Mouse (Mus musculus): ENCODE measurements around the gene Carmil1.
"Not testable (repeated sequence)": the region's sequence is repeated elsewhere in the genome, so short reads cannot be mapped to it uniquely, and the experiment has no call there.

Gene Carmil1

DNA sequence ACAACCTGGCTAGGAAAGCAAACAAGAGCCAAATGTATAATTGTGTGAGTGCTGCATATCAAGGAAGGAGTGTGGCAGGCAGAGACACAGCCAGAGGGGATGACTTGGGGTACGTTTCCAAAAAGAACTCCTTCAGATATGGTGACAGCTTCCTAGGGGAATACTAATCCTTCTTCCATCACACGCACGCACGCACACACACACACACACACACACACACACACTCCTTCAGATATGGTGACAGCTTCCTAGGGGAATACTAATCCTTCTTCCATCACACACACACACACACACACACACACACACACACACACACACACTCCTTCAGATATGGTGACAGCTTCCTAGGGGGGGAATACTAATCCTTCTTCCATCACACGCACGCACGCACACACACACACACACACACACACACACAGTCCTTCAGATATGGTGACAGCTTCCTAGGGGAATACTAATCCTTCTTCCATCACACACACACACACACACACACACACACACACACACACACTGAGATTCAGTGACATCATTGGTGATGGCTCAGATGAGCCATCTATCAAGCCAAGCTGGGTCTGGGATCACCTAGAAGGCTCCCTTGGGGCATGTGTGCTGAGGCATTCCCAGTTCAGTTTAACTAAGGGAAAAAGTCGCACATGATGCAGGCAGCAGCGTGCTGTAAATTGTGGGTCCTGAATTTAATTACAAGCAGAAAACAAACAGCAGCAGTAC lies 175.8 kb downstream of the Carmil1 start:
- not testable (repeated sequence) for DNase-seq (ENCODE audit: low spot score)

DNA sequence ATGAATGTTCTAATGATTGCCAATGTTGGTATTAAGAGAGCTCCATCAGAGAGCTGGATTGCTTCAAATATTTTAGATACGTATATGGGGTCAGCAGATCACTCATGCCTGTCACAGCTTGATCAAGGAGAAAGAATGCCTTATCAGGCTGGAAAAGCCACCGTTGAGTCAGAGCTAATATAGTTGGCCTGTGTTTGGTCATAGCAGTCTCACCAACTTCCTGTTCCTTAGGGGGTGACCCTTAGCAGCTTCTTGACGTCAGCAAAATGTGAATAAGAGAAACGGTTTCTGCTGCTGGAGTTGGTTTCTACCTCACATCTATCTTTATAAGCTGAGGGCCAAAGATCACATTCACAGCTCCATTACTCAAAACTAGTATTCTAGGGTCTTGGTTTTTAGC lies 176.6 kb downstream of the Carmil1 start:
- no peak for DNase-seq (ENCODE audit: low spot score)

DNA sequence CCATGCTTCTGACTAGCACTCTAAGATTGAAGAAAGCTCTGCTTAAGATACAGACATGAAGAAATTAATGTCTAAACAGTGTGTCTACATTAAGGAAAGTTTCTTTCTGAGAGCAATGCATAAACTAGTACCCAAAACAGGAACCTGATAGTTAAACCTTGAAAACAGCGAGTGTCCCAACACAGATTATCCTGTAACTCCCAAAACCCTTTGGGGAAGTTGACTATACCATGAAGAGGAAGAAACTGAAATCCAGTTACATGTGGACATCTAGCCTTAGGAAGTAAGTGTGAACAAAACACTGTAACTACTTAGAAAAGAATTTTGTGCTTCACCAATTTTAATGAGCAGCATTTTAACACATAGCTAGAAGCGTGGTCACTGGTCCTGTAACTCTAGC lies 177.4 kb downstream of the Carmil1 start:
- DNase-seq (ENCODE audit: low spot score) = no peak

DNA sequence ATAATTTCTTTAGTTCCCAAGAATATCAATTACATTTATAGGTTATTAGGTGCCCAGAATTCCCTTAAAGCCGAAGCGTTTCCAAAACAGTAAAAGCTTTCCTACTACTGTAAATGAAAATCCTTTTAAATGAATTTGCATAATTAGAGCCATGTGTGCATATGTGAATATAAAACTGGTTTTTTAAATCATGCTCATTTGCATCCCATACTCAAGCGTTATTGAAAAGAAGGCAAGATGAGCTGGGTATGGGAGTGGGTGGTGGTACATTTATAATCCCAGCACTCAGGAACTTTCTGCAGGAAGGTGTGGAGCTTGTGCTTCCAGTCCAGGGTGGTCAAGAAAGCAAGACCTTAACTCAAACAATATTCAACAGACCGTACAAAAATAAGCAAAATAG lies 178.3 kb downstream of the Carmil1 start:
- no peak for DNase-seq (ENCODE audit: low spot score)

DNA sequence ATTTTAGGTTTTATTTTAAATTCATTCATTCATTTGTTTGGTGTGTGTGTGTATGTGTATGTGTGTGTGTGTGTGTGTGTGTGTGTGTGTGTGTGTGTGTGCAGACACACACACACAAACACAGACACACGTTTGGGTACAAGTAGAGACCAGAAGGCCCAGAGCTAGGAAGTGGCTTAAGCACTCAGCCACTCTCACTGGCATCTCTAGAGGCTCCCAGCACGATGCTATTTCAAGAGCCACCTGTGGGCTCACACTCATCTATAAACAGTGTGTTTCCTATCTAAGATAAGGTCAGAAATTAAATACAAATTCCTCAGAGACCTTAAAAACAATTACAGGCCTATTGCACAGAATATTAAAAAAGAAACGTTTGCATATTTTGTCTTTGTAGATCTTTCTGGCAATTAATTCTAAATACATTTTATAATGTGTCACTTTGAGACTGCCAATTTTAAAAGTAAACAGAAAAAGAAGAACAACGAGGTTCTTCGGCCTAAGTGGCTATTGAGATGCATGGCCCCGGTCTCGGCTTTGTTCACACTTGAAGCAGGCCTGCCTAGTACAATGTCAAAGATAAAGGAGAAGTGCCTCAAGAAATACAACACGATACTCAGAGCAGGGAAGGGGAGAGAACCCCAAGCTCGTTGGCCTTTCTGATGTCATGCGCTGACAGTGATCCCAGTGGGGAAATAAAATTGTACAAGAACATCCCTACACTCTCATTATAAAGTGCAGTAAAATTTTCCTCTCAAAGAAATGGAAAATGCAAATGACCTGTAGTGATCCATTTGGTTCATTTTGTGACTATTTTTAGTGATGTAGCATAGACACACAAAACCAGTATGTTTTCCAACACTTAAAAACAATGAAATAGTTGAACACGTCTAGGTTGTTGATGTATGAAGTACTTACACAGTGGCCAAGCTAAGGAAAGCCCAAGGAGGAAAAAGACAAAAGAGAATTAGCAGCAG lies 179.2 kb downstream of the Carmil1 start:
- no peak for DNase-seq (ENCODE audit: low spot score)

DNA sequence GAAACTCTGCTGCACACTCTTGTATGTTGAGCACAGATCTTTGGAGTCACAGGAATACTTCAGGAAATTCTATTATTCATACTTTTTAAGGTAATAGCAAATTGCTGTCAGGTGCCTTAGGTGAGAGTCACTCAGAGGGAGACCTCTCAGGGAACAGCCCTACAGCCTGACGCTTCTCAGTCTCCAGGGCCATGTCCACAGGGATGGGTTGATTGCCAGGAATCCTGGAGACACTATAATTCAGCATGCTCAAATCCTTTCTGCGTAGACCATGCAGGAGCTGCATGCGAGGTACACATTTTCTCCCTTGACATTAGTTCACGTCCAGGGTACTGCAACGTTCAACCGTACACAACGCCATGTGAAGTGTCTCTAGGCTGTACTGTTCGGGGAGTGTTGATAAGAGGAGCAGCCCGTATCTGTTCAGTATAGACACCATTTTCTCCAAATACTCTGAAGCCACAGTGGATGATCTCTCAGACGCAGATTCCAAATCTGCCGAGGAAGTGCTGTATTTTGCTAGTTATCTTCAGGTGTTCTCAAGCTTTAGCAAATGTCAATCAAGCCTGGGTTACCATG lies 180.0 kb downstream of the Carmil1 start:
- no peak for DNase-seq (ENCODE audit: low spot score)

DNA sequence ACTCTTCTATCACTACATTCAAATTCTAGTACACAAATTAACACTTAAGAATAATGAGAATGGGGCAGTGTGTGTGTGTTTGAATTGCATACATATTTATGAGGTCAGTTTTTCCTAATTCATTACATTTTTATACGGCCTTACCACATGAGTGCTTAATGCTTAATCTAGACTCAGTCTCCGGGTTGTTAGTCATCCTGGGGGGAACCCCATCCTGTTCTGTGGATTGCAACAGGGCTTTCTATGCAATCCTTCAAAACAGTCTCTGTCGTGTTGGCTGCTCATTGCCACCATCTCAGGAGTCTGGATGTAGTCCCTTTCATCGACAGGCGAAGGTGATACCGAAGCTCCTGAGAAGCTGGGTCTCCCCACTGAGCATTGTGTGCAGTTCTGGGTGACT lies 184.0 kb downstream of the Carmil1 start:
- no peak for DNase-seq (ENCODE audit: low spot score)

DNA sequence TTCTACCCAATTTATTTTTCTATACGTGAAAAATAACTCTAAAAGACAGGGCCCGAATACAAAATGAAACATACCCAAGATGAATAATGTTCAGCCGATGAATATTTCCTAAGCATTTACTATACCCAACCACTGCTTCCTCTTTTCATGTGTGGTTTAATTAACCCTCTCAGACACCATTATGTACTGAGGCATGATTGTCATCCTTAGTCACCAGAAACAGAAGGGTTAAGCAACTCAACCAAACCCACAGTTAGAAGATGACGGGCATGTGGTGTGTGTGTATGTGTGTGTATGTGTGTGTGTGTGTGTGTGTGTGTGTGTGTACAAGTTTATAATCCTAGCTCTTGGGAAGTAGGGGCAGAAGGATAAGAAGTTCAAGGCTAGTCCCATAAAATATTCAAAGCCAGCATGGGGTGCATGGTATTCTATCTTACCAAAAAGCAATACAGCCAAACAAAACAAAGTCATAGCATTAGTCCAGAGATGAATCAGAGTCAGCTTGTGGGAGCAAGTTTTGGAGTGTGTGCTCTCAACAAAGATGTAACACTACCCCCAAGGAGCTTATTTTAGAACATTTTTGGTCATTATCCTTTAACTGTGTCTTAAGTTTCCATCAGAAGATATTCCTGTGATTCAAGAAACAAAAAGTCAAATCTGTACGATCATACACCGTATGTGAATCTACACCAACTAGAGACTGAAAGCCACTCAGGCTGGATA lies 185.6 kb downstream of the Carmil1 start:
- DNase-seq (ENCODE audit: low spot score) = no peak

DNA sequence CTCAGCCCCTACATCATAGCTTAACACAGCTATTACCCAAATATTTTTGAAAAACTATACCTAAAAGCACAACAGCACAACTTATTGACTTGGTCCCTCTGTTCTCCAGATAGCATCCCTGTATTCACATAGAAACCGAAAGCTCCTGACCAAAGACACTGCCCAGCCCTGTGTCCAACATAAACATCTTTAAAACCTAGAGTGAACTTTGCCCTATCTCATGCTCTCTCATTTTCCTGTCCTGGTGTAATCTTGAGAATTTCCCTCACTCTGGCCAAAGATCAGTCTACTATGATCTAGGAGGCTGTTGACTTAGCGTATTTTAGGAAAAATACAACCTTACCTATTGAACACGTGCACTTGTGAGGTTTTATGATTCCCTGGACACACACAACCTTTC lies 187.5 kb downstream of the Carmil1 start:
- DNase-seq (ENCODE audit: low spot score) = no peak

DNA sequence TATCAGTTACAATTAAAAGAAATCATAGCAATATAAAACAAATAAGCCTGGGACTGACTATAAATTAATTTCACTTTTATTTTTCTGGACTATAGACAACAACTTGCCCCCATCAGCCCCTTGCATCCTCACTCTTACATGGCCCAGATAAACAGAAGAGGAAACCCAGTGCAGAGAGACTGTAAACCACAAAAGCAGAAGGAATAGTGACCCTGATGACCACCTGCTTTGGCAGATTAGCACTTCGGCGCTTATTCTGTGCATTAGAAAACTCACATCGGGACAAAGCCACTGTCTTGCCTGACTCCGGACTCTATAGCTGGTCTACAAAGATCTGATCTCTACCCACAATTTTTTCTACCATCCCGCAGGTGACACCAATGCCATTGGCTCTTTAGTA lies 188.5 kb downstream of the Carmil1 start:
- DNase-seq (ENCODE audit: low spot score) = no peak

DNA sequence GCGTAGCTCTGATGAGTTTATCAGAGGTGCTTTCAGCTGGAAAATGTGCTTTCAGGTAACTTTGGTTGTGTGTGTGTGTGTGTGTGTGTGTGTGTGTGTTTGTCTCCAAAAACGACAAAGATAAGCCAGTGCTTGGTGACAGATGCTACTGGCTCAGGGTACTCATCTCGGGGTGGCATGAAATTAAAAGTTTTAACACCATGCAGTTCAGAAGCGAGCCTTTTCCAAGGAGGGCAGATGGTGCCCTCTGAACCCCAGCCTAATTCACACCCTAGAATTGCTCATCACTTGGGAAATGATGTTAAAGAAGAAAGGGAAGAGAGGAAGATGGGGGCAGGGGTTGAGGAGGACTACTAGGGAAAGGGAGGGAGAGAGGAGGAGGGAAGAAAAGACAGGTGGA lies 198.4 kb downstream of the Carmil1 start:
- no peak for DNase-seq (ENCODE audit: low spot score)

DNA sequence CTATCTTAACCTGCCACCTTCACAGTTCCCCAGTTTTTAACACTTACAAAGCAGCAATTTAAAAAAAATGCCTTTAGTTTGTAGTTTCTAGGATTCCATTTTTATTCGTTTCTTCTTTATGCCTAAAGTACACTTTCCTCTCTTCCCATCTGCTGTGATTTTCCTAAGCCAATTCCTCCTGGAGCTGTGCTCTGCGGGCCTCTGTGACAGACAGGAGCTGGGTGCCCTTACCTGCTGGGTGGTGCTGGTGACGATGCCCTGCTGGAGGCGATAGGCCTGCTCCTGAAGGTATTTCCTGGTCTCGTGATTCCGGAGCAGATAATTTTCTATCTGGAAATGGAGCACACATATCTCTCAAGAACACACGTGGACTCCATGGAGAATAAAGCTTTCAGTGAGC lies 198.9 kb downstream of the Carmil1 start:
- no peak for DNase-seq (ENCODE audit: low spot score)

DNA sequence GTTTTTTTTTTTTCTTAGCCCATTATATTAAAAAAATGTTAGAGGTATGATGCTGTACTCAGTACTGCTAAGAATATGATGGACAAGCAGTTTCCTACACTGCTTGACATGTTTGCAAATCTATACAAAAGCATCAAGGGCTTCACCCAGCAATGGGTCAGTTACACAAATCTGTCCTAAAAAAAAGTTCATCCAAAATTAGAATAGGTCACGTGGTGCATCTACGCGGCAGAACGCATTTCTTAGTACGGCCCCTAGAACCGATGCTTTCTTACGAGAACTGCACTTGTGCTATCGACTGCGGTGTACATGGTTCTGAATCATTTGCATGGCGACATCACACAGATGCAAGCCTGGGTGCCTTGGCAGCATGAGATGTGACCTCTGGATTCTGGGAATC lies 208.0 kb downstream of the Carmil1 start:
- DNase-seq (ENCODE audit: low spot score) = no peak

DNA sequence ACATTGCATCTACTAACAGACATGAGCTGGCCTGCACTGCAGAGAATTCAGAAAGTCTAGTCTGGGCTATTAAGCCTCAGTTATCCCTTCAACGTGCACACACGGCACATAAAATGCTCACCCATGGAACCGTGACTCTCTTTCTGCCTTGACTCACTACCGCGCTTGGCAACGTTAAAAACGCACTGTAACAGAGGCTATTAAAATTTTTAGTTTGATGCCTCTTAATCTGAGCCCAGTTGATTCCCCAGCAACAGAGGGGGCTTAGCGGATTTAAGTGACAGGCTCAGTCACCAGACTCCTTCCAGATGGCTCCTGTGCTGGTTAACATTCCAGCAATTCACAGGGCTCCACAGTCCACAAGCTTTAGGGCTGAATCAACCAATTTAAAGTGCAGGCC lies 213.0 kb downstream of the Carmil1 start:
- DNase-seq (ENCODE audit: low spot score) = no peak

DNA sequence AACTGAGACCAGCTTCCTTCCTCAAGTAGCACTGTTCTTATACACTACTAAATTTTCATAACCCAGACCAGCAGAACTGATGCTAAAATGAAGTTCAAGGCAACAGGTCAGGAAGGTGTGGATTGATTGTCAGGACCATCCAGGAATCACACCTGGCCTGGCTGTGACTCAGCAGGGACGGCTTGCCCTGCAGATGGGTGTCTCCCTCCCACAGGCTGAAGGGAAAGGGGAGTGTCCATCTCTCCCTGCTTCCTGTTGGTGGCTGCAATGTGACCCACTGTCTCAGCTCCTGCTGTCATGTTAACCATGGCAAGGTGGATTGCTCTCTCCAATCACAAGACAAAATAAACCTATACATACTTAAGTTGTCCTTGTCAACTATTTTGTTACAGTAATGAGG lies 215.1 kb downstream of the Carmil1 start:
- DNase-seq (ENCODE audit: low spot score) = no peak

DNA sequence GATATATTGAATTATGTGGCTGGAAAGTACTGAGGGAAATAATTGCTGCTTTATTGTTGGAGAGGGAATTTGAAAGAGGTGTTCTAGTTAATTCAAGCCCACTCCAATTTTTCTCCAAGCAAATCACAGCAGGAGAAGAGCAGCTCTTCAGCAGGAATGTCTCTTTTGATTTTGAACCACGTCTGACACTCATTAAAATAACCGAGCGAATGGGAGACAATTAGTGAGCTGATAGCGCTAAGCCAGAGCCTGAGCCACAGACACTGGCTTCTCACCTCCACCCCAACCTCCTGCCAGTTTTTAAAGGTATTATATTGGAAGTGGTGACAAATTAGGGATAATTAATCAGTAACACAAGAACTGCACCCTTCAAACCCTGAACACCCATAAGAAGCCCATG lies 217.8 kb downstream of the Carmil1 start:
- no peak for DNase-seq (ENCODE audit: low spot score)

DNA sequence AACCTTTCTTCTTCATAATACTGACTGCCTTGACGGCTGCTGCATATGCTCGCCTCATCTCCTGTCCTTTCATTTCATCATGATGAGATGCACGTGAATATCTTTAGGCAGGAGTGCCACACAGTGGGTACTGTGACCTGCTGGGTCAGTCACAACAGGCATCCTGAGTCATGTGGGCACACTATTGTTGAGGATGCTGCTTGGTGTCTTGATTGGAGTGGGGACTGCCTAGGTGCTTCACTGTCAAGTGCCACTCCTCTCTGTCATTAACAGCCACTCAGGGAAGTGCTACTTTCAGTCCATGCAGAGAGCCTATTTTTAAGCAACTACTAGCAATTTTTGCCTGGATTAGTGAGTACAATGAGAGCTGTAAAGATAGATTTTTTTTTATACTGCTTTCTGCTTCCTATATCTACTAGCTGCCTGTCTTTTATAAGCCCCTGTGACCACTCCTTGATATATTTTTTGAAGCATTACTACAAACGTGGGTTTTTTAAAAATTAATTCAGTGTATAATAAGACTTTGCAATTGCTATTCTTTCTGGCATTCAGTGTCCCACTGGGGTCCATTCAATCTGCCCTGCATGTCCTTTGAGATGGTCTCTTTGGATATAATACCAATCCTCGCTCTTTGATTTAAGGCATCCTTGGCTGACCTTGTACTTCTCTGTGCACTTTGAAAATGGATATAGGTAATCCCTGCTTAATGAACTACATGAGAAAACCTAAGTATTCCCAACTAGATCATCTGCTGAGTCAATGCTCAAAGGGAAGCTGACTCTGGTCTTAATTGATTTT lies 225.3 kb downstream of the Carmil1 start:
- no peak for DNase-seq (ENCODE audit: low spot score)

DNA sequence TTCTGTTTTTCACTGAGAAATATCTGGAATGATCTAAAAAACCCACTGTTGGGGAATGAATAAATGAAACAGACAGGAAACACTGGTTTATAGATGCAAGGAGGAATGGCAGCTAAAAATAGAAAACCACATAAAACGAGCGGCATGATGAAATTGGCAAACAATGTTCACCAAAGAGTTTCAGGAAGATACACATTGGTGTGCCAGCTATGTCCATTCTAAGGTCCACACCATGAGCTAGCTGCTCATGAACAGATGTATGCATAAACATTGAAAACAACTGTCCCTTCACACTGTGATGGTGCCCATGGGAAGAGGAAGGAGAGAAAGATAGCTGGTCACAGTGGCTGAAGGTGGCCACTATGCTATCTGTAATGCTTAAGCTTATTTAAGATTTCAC lies 229.1 kb downstream of the Carmil1 start:
- no peak for DNase-seq (ENCODE audit: low spot score)

DNA sequence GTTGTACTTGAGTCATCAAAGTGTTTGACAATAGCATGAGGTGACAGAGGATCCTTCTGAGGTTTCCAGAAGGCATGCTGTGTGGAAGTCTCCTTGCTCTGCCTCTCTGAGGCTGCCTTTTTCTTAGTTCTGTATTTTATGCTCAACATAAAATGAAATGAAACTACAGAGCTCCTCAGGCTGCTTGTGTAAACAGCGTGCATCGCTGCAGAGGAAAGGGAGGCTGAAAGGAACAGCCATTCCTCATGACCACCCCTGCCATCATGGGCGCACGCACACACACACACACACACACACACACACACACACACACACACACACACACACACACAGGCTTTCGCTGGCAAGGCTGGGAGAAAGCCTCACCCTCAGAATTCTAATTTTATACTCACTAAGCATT lies 230.3 kb downstream of the Carmil1 start:
- DNase-seq (ENCODE audit: low spot score) = no peak

DNA sequence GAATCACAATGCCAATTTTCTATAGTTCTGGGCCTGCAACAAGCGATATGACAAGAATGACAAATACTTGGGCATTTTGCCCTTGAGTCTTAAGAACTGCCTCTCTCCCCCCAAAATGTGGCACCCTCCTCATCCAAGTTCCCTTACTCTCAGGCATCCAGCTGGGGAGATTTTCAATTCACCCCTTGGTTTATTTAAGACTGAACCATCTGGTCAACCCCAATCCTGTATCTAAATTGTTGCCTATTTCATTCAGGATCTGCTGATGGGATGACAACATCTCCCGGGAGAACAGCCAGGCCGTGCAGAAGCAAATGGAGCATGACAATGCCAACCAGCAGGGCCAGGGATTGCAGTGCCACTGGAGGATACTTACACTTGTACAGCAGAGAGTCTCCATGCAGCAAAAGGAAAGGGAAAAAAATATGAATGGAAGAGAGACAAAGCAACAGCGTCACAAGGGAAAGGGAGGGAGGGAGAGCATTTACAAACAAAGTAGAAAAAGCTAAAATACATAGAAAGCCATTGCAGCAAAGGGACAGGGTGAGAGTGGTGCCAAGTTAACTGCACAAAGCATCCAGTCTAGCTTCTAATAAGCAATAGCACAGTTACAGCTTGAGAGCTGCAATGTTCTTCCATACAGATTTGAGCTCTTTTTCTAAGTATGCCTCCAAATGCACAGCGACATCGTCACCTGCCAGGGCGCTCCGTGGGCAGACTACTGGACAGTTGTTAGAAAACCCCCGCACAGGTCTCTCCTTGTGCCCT lies 231.1 kb downstream of the Carmil1 start:
- DNase-seq (ENCODE audit: low spot score) = no peak

DNA sequence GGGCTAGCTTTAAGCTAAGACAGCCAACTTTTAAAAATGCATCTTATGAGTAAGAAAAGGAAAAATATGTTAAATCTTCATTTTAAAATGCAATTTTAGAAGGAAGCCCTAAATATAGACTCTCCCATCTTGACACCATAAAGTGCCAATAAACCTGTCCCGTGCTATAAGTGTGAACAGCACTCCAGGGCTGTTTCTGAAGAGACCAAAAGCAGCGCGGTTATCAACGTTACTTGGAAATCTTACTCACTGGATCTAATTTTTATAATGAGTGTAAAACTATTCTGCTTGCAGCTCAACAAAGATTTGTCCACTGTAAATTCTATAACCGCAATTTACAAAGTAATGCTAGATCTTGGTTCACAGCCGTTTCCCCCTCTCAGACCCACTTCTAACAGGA lies 232.0 kb downstream of the Carmil1 start:
- DNase-seq (ENCODE audit: low spot score) = no peak

Data from urinary bladder, postnatal 10 days (tissue).